Mouse (Mus musculus) embryonic facial prominence, embryonic 10.5 days (tissue): ENCODE data around the gene Ap5z1. TPM values are rescaled to one million over a fixed set of nuclear protein-coding genes. Genes with fewer than 3 reads are reported as not detected.

Experiments used
- DNase-seq: peaks from one replicate; pipeline ENCODE4 v3.0.0-alpha.2; 2017; ENCODE audit warnings: low spot score
- H3K27ac ChIP-seq: fragments of 300-500 bp; sonication (generic); replicated peaks from 2 replicates; pipeline ENCODE4 v1.5.1; 2016; ENCODE audit warnings: mild to moderate bottlenecking
- H3K27me3 ChIP-seq: fragments of 300-500 bp; sonication (generic); replicated peaks from 2 replicates; pipeline ENCODE4 v1.6.1; 2016; ENCODE audit warnings: low read depth, mild to moderate bottlenecking; ENCODE audit not compliant: poor library complexity, severe bottlenecking
- H3K36me3 ChIP-seq: fragments of 300-500 bp; sonication (generic); replicated peaks from 2 replicates; pipeline ENCODE4 v1.6.1; 2016; ENCODE audit warnings: mild to moderate bottlenecking, moderate library complexity
- H3K4me1 ChIP-seq: fragments of 300-500 bp; sonication (generic); 2 replicates; pipeline ENCODE4 v1.6.1; 2016
- H3K4me3 ChIP-seq: fragments of 300-500 bp; sonication (generic); 2 replicates; pipeline ENCODE4 v1.5.1; 2016; ENCODE audit warnings: mild to moderate bottlenecking, moderate library complexity
- H3K9me3 ChIP-seq: fragments of 300-500 bp; sonication (generic); 2 replicates; pipeline ENCODE4 v1.6.1; 2016; ENCODE audit warnings: mild to moderate bottlenecking
- WGBS: fragments of 180-500 bp; shearing (Covaris S2); methylation state at CpG from one replicate; pipeline ENCODE4 v1.1.7; 2016; 5-methylcytosine and 5-hydroxymethylcytosine counted together
- polyA plus RNA-seq: library from polyadenylated mRNA; unstranded; fragments of >200 nt; fragmentation: Nextera tagmentation; extraction: Ambion mirVana; gene quantifications from 2 replicates; pipeline ENCODE4 v1.2.1, GENCODE M21; 2016

Gene Ap5z1
- polyA plus RNA-seq, 1 experiment from 2014 or later: 14.8 TPM

DNA sequence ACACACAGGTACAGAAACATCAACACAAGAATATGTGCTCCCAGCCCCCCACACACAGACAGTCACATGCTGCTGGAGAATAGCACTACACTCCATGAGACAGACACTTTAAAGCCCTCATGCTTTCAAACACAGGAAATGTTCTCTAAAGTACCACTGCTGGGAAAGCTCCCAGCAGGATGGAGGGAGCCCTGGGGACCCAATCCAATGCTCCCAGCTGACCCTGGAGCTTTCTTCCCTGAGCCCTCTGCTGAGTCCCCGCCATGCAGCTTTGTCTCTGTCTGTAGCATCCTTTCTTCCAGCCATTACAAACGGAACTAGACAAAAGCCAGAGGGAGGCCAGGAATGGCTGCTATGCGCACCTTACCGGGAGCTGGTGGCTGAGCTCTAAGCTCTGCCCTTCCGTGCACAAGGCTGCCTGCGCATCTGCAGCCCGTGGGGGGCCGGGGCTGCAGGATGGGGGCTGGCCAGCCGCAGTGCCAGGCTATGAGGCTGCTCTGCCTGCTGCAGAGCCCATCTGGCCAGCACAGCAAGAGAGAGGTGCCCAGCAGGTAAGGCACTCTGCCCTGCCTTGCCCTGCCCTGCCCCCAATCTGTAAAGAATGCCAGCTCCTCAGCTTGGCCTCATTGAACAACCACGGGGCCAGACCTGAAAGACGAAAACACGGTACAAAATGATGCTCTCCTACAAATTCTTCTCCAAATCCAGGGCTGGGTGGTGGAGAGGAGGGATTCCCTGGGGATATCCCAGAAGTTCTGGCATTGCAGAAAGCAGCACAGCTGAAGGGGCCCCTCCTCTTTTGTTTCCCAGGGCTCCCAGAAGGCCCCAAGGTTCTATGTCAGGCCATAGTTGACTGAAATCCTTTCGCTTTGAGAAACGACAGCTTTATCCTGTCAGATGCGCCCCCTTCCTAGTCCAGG lies 45.7 kb downstream of the Ap5z1 start:
- peak overlapping the region; percentile 37 for H3K4me3 ChIP-seq
- H3K4me1 ChIP-seq: peaks cover 20% of the 10 kb centered on the region
- DNase-seq: no peak
- 15% methylated on average over 15 of the region's 15 CpGs for WGBS
- no peaks in the 10 kb centered on the region for H3K9me3 ChIP-seq
- H3K27ac ChIP-seq: peak overlapping the region; percentile 76
- H3K27me3 ChIP-seq: peaks cover 24% of the 10 kb centered on the region; the same call in 1 of the 2 replicates
- no peaks in the 10 kb centered on the region for H3K36me3 ChIP-seq

DNA sequence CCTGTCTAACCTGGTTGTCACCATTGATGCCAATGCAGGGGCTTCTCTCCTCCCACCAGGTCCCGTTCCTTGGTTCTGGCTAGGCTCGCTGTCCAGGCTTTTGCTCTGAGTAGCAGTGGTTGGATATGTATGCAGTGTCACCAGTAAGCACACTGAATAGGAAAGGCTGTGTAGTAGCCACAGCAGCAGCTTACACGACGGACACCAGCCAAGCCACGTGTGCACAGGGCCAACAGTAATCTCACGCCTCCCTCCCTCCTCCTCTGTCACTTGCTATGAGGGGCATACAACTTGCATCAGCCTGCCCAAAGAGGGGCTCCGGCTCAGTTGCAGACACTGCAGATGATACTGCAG lies 46.3 kb downstream of the Ap5z1 start:
- Histone ChIP-seq H3K27me3 (peaks cover 24% of the 10 kb centered on the region; the same call in 1 of the 2 replicates), H3K4me3 (no peak overlapping the region), H3K36me3 (no peaks in the 10 kb centered on the region), H3K4me1 (peaks cover 20% of the 10 kb centered on the region), H3K27ac (0 out of 2 replicates have a peak overlapping the region, but pooled peaks have one; percentile 76), H3K9me3 (no peaks in the 10 kb centered on the region)
- no peak for DNase-seq
- WGBS: 56% methylated on average over 7 of the region's 7 CpGs

DNA sequence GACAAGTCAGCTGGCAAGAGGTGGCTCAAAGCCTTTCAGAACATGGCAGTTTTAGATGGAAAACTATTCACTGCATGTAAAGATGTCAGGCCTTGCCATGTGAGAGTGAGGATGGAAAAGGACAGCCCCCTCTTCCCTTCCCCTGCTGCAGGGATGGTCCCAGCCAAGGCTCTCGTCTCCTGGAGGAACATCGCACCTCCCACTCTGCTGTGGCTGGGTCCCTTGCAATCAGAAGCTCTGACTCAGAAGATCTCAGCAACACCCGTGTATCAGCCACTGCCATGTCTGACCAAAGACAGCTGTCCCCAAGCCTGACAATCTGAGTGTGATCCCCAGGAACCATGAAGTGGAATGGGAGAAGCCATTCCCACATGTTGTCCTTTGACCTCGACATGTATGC lies 48.4 kb downstream of the Ap5z1 start:
- H3K4me1 ChIP-seq: peaks cover 18% of the 10 kb centered on the region
- H3K36me3 ChIP-seq: no peaks in the 10 kb centered on the region
- H3K27ac ChIP-seq: no peak overlapping the region
- H3K27me3 ChIP-seq: peaks cover 21% of the 10 kb centered on the region; the same call in 1 of the 2 replicates
- H3K9me3 ChIP-seq: no peaks in the 10 kb centered on the region
- DNase-seq: no peak
- WGBS: 87% methylated on average over 4 of the region's 4 CpGs
- no peak overlapping the region for H3K4me3 ChIP-seq

DNA sequence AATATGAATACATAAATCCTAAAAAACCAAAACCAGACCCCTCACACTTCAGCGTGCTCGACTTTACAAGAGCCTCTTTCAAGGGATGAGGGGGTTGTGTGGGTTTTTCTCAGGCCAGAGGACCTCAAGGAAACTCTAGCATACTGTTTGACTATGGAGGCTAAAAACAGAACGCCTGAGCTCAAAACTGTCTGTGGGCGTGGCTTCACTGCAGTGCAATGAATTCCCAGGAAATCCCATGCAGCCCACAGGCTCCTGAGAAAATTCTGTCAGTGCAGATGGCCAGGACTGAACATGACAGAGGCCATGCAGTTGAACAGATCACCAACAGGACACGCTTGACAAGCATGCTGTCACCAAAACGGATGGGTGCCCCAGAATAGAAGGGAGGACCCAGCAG lies 55.2 kb downstream of the Ap5z1 start:
- Histone ChIP-seq H3K4me3 (no peak overlapping the region), H3K9me3 (no peaks in the 10 kb centered on the region), H3K4me1 (peaks cover 3% of the 10 kb centered on the region; the same call in 1 of the 2 replicates), H3K27ac (no peak overlapping the region), H3K27me3 (no peaks in the 10 kb centered on the region), H3K36me3 (no peaks in the 10 kb centered on the region)
- WGBS: 67% methylated on average over 6 of the region's 6 CpGs
- no peak for DNase-seq

DNA sequence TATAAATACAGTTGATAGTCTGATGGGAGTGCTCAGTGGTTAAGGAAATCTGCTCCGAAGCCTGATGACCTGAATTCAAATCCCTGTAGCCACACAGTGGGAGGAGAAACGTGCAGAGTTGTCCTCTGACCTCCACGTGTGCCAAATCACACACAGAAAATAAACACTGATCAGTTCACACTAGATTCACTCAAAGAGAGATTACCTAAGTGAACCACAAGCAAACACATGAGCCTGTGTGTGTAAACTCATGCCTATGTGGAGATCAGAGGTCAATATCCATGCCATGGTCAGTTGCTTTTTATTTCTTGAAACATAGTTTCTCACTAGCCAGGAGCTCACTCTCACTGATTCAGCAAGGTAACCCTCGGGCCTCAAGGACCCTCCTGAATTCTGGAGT lies 56.6 kb downstream of the Ap5z1 start:
- peaks cover 2% of the 10 kb centered on the region; the same call in 1 of the 2 replicates for H3K27me3 ChIP-seq
- H3K36me3 ChIP-seq: no peaks in the 10 kb centered on the region
- no peak overlapping the region for H3K27ac ChIP-seq
- WGBS: 80% methylated on average over 4 of the region's 4 CpGs
- no peak for DNase-seq
- H3K4me3 ChIP-seq: no peak overlapping the region
- peaks cover 4% of the 10 kb centered on the region; the same call in 1 of the 2 replicates for H3K4me1 ChIP-seq
- H3K9me3 ChIP-seq: no peaks in the 10 kb centered on the region

DNA sequence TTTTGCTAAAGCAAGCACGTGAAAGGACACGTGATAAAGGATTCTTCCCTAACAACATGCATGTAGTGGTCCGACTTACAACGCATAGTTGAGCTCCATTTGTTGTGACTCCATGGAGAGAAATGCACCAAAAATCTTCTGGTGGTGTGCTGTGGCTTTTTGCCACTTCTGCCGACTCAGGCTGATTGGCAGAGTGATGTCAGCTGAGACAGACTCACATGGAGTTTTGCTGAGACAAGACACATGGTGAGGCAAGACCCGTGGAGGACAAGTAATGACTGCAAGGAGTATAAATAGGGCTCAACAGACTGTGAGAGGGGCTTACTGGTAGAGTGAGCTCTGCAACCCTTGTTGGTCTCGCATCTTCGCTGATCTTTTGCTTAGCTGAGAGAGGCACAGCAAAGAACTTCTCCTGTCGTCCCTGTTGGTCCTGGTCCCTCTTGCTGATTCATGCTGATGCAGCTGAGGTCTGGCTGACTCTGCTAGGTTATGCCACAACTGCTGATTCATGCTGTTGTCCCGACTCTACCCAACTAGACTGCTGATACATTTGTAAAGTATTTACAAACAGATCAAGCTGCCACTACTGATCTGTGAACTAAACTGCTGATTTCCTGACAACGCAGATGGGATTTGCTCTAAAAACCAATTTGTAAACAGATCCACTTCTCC lies 57.6 kb downstream of the Ap5z1 start:
- H3K4me1 ChIP-seq: peaks cover 6% of the 10 kb centered on the region; the same call in 1 of the 2 replicates
- H3K4me3 ChIP-seq: no peak overlapping the region
- no peaks in the 10 kb centered on the region for H3K9me3 ChIP-seq
- H3K27me3 ChIP-seq: peaks cover 4% of the 10 kb centered on the region; the same call in 1 of the 2 replicates
- H3K36me3 ChIP-seq: no peaks in the 10 kb centered on the region
- no peak overlapping the region for H3K27ac ChIP-seq
- WGBS: 90% methylated on average over 11 of the region's 11 CpGs
- no peak for DNase-seq

DNA sequence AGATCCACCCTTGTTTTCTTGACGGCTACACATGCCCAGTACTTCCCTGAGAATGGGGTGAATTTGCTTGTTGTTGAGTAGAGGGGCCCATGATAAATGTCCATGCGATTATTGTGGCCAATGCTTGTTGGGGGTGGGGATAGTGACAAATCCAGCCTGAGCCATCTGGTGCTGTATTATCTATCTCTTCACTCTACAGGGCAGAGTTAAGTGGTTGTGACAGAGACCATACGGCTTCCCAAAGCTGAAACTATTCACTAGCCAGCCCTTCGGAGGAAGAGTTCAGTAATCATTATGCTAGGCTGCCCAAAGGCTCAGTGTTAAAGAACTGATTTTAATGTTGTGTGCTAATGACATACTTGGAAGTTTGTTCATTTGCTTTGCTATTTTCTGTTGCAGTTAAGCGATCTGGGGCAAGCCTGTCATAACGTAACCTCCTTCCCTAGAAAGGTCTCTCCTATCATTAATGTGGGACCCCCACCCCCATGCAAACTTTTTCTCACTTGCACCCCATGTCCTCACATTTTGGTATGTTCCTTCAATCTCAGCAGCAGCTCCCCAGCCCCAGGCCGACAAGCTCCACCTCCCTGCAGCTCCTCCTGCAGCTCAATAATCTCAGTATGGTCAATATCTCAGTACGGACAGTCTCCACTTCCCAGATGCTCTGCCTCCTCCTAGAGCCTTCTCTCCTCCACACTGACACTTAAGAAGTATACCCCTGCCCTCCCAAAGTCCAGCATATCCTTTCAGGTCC lies 61.1 kb downstream of the Ap5z1 start:
- Histone ChIP-seq H3K36me3 (no peaks in the 10 kb centered on the region), H3K27ac (no peak overlapping the region), H3K4me3 (no peak overlapping the region), H3K27me3 (peaks cover 30% of the 10 kb centered on the region), H3K9me3 (no peaks in the 10 kb centered on the region), H3K4me1 (peaks cover 6% of the 10 kb centered on the region; the same call in 1 of the 2 replicates)
- 80% methylated on average over 8 of the region's 8 CpGs for WGBS
- DNase-seq: no peak

Other genes with a start within 250 kb of the Ap5z1 start
- gene Foxk1, start 62.4 kb upstream of the Ap5z1 start, polyA plus RNA-seq: 4.8 and 5.1 TPM in 2 replicates
- gene Papolb, start 66.1 kb downstream of the Ap5z1 start, polyA plus RNA-seq: 0.05 and 0.20 TPM in 2 replicates
- gene Radil, start 87.2 kb downstream of the Ap5z1 start, polyA plus RNA-seq: 4.3 and 5.1 TPM in 2 replicates
- 1.8 and 2.9 TPM in 2 replicates for gene Mmd2, start 144.9 kb downstream of the Ap5z1 start, polyA plus RNA-seq
- 66.4 and 68.0 TPM in 2 replicates for gene Wipi2, start 163.8 kb downstream of the Ap5z1 start, polyA plus RNA-seq
- 18.1 and 19.6 TPM in 2 replicates for gene Slc29a4, start 228.6 kb downstream of the Ap5z1 start, polyA plus RNA-seq